Mouse (Mus musculus): ENCODE data around the gene Cd4. TPM values are rescaled to one million over a fixed set of nuclear protein-coding genes. Genes with fewer than 3 reads are reported as not detected.

The Cd4 gene
- polyA plus RNA-seq, 1 experiment from 2014 or later: not detected

GRCm38 (mm10) chr6:124847305-124847704, 40.7 kb downstream of the Cd4 start:
- Histone ChIP-seq H3K9me3 (ENCODE audit: low read depth, low read length) (no peaks in the 10 kb centered on the region), H3K4me1 (ENCODE audit: insufficient read depth) (no peaks in the 10 kb centered on the region), H3K27ac (ENCODE audit: low read depth) (no peak overlapping the region), H3K9ac (no peak overlapping the region), H3K27me3 (ENCODE audit: insufficient read depth, low read length) (no peaks in the 10 kb centered on the region), H3K4me2 (no peak overlapping the region), H3K4me3 (ENCODE audit: low read depth, low read length) (no peak overlapping the region), H3K36me3 (ENCODE audit: insufficient read depth) (peaks cover 24% of the 10 kb centered on the region; the same call in 1 of the 2 replicates)
- ATAC-seq (ENCODE audit: insufficient read depth): peak; percentile 89
- WGBS: 9% methylated on average over 9 of the region's 9 CpGs
- peak; percentile 98 for TF ChIP-seq CTCF (IDR thresholded peaks at IDR 0.05; ENCODE audit: low read depth)
- peak; percentile 97 for DNase-seq

GRCm38 (mm10) chr6:124840241-124841167, 47.5 kb downstream of the Cd4 start, which contains the start of gene Gnb3:
Gene Gnb3 (minus strand): TSS chr6:124840275.
- WGBS: 23% methylated on average over 15 of the region's 15 CpGs
- Histone ChIP-seq H3K9ac (peak within 1 kb of the TSS; percentile 8; the same call in 1 of the 2 replicates), H3K4me2 (no peak within 1 kb of the TSS), H3K4me3 (ENCODE audit: low read depth, low read length) (no peak within 1 kb of the TSS), H3K27ac (ENCODE audit: low read depth) (no peak within 1 kb of the TSS), H3K27me3 (ENCODE audit: insufficient read depth, low read length) (no peaks in the 10 kb centered on the region), H3K4me1 (ENCODE audit: insufficient read depth) (0 out of 2 replicates have a peak, but pooled peaks cover 9% of the 10 kb centered on the region), H3K36me3 (ENCODE audit: insufficient read depth) (peaks cover 8% of the 10 kb centered on the region; the same call in 1 of the 2 replicates), H3K9me3 (ENCODE audit: low read depth, low read length) (no peaks in the 10 kb centered on the region)
- TF ChIP-seq CTCF (IDR thresholded peaks at IDR 0.05; ENCODE audit: low read depth): no peak
- ATAC-seq (ENCODE audit: insufficient read depth): 0 out of 2 replicates have a peak, but pooled peaks have one; percentile 6
- DNase-seq: no peak

GRCm38 (mm10) chr6:124839805-124840204, 48.2 kb downstream of the Cd4 start:
- H3K9me3 ChIP-seq (ENCODE audit: low read depth, low read length): no peaks in the 10 kb centered on the region
- no peak overlapping the region for H3K4me3 ChIP-seq (ENCODE audit: low read depth, low read length)
- ATAC-seq (ENCODE audit: insufficient read depth) (peak; percentile 18; the same call in 1 of the 2 replicates), DNase-seq (no peak)
- no peak for TF ChIP-seq CTCF (IDR thresholded peaks at IDR 0.05; ENCODE audit: low read depth)
- 8% methylated on average over 8 of the region's 8 CpGs for WGBS
- no peaks in the 10 kb centered on the region for H3K27me3 ChIP-seq (ENCODE audit: insufficient read depth, low read length)
- 0 out of 2 replicates have a peak, but pooled peaks cover 9% of the 10 kb centered on the region for H3K4me1 ChIP-seq (ENCODE audit: insufficient read depth)
- no peak overlapping the region for H3K27ac ChIP-seq (ENCODE audit: low read depth)
- H3K4me2 ChIP-seq: no peak overlapping the region
- peaks cover 5% of the 10 kb centered on the region; the same call in 1 of the 2 replicates for H3K36me3 ChIP-seq (ENCODE audit: insufficient read depth)
- H3K9ac ChIP-seq: peak overlapping the region; percentile 8; the same call in 1 of the 2 replicates

- Histone ChIP-seq H3K27me3 (ENCODE audit: insufficient read depth, low read length) (no peaks in the 10 kb centered on the region), H3K4me3 (ENCODE audit: low read depth, low read length) (no peak overlapping the region), H3K4me2 (no peak overlapping the region), H3K9ac (no peak overlapping the region), H3K36me3 (ENCODE audit: insufficient read depth) (peaks cover 33% of the 10 kb centered on the region), H3K4me1 (ENCODE audit: insufficient read depth) (0 out of 2 replicates have a peak, but pooled peaks cover 9% of the 10 kb centered on the region), H3K9me3 (ENCODE audit: low read depth, low read length) (no peaks in the 10 kb centered on the region), H3K27ac (ENCODE audit: low read depth) (peak overlapping the region; percentile 33)
- DNase-seq (peak; percentile 70), ATAC-seq (ENCODE audit: insufficient read depth) (peak; percentile 24; the same call in 1 of the 2 replicates)
- TF ChIP-seq CTCF (IDR thresholded peaks at IDR 0.05; ENCODE audit: low read depth): peak; percentile 18; the same call in 1 of the 2 replicates
- WGBS: 54% methylated on average over 7 of the region's 7 CpGs
These were observed 51.6 kb downstream of the Cd4 start for GRCm38 (mm10) chr6:124836411-124836810.

- no peak for DNase-seq
- 53% methylated on average over 10 of the region's 10 CpGs for WGBS
- no peak for ATAC-seq (ENCODE audit: insufficient read depth)
These were observed 52.5 kb downstream of the Cd4 start for GRCm38 (mm10) chr6:124835531-124835930.

GRCm38 (mm10) chr6:124834512-124835081, 53.4 kb downstream of the Cd4 start:
- no peak for TF ChIP-seq CTCF (IDR thresholded peaks at IDR 0.05; ENCODE audit: low read depth)
- H3K4me1 ChIP-seq (ENCODE audit: insufficient read depth): 0 out of 2 replicates have a peak, but pooled peaks cover 12% of the 10 kb centered on the region
- H3K36me3 ChIP-seq (ENCODE audit: insufficient read depth): peaks cover 35% of the 10 kb centered on the region
- no peak overlapping the region for H3K9ac ChIP-seq
- H3K9me3 ChIP-seq (ENCODE audit: low read depth, low read length): no peaks in the 10 kb centered on the region
- no peak for ATAC-seq (ENCODE audit: insufficient read depth)
- 75% methylated on average over 6 of the region's 6 CpGs for WGBS
- no peak overlapping the region for H3K27ac ChIP-seq (ENCODE audit: low read depth)
- H3K4me3 ChIP-seq (ENCODE audit: low read depth, low read length): no peak overlapping the region
- H3K4me2 ChIP-seq: no peak overlapping the region
- DNase-seq: no peak
- no peaks in the 10 kb centered on the region for H3K27me3 ChIP-seq (ENCODE audit: insufficient read depth, low read length)

More at GRCm38 (mm10) chr6:124835531-124835930, 52.5 kb downstream of the Cd4 start:
- H3K4me2 ChIP-seq: no peak overlapping the region
- H3K27ac ChIP-seq (ENCODE audit: low read depth): 0 out of 2 replicates have a peak overlapping the region, but pooled peaks have one; percentile 8
- H3K27me3 ChIP-seq (ENCODE audit: insufficient read depth, low read length): no peaks in the 10 kb centered on the region
- peaks cover 35% of the 10 kb centered on the region for H3K36me3 ChIP-seq (ENCODE audit: insufficient read depth)
- no peak for TF ChIP-seq CTCF (IDR thresholded peaks at IDR 0.05; ENCODE audit: low read depth)
- H3K9ac ChIP-seq: peak overlapping the region; percentile 9; the same call in 1 of the 2 replicates
- no peak overlapping the region for H3K4me3 ChIP-seq (ENCODE audit: low read depth, low read length)
- no peaks in the 10 kb centered on the region for H3K9me3 ChIP-seq (ENCODE audit: low read depth, low read length)
- H3K4me1 ChIP-seq (ENCODE audit: insufficient read depth): 0 out of 2 replicates have a peak, but pooled peaks cover 12% of the 10 kb centered on the region

Data from lung, embryonic 14.5 days (tissue).